Mouse (Mus musculus) embryonic fibroblast, embryonic 13.5 days (primary cell): ENCODE results near the gene Ogfrl1.

Experiments
- CTCF ChIP-seq: IDR thresholded peaks from 2 replicates; pipeline ENCODE4 v1.5.1; 2011; ENCODE audit warnings: mild to moderate bottlenecking, control low read depth, low read length, moderate library complexity, borderline replicate concordance; ENCODE audit not compliant: insufficient read depth
- POLR2A ChIP-seq: IDR thresholded peaks from 2 replicates; pipeline ENCODE4 v1.6.1; 2011; ENCODE audit warnings: low read depth, mild to moderate bottlenecking, control low read depth, low read length, moderate library complexity

DNA sequence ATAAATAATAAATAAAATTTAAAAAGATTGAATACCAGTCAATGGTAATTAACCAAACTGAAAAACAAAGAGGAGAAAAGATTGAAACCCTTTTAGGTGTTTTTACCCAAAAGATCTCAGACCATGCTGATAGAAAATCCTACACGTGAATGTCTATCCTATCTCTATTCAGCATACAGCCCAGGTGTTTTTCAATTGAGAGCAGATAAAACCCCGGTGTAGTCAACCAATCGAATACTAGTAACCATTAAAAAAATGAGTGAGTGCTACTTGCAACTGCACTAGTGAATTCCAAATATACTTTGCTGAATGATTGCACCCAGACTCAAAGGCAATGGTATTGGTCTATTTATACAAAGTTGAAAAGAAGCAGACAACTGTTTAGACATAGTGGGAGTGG lies 4.8 kb upstream of the Ogfrl1 start:
- no peak for TF ChIP-seq CTCF
- TF ChIP-seq POLR2A: no peak
